Mouse (Mus musculus) myocyte (in vitro differentiated cells): Measurements from ENCODE around the gene Shisa9.

Experiments used
- CEBPB ChIP-seq: IDR thresholded peaks from 2 replicates; pipeline ENCODE4 v1.6.1; 2011; ENCODE audit warnings: mild to moderate bottlenecking, moderate library complexity; ENCODE audit not compliant: poor library complexity, insufficient read depth, severe bottlenecking
- MAX ChIP-seq: IDR thresholded peaks from one replicate; pipeline ENCODE4 v1.6.1; 2011; ENCODE audit warnings: low read depth, mild to moderate bottlenecking, control low read depth
- POLR2A ChIP-seq: IDR thresholded peaks from one replicate; pipeline ENCODE4 v1.6.1; 2011; ENCODE audit warnings: low read depth, mild to moderate bottlenecking, control low read depth, moderate library complexity; ENCODE audit not compliant: insufficient read length
- POLR2AphosphoS2 ChIP-seq: IDR thresholded peaks from one replicate; pipeline ENCODE4 v1.6.1; 2011; ENCODE audit warnings: low read depth, control low read depth; ENCODE audit not compliant: insufficient read length
- USF1 ChIP-seq: IDR thresholded peaks from one replicate; pipeline ENCODE4 v1.6.1; 2011; ENCODE audit warnings: low read depth, mild to moderate bottlenecking, control low read depth, moderate library complexity

DNA sequence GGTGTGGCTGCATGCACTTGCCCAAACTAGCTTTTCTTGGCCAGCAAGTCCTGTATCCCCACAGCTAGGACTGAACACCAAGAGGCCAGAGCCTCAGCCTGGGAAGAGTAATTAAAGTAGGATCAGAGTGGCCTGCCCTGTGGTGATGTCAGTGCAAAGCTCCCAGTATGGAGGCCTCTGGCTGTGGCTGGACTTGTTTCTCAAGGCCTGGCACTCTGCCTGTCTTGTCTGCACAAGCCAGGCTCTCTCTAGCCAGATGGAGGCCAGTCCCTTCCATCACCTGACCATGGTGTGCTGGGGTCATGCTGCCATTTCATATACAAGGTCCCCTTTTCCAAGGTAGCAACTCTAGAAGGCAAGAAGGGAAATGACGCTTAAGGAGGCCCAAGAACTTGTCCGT lies 51.0 kb downstream of the Shisa9 start:
- TF ChIP-seq CEBPB (no peak), MAX (no peak), POLR2AphosphoS2 (no peak), USF1 (no peak), POLR2A (no peak)
